Mouse (Mus musculus): ENCODE data around the gene Fam183b. TPM values are rescaled to one million over a fixed set of nuclear protein-coding genes. Genes with fewer than 3 reads are reported as not detected.
"Not testable (repeated sequence)": the region's sequence is repeated elsewhere in the genome, so short reads cannot be mapped to it uniquely, and the experiment has no call there.

The Fam183b gene
- total and polyA plus RNA-seq, 3 experiments: not detected

DNA sequence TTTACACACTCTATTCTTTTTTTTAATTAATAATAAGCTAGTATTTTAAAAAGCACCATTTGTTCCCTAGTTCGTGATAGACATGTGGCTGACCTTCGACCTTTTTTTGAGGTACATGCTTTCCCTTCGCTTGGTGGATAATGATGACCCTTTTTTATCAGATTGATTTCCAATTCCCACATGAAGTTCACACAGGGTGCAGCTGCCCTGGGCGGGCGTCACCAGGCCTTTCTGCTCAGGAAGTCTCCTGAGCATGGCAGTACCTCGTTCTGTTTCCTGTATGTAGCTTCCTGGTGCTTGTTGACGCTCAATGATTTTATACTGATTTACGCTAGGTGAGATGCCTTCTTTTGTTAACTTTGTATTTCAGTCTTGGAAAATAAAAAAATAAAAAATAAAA, 13.4 kb downstream of the Fam183b start:
- 0 out of 2 replicates have a peak, but pooled peaks cover 3% of the 10 kb centered on the region for H3K4me1 ChIP-seq (ENCODE audit: insufficient read depth, low read depth, low read length)
- no peak overlapping the region for H3K4me3 ChIP-seq (ENCODE audit: low read depth, low read length)
- H3K36me3 ChIP-seq (replicated peaks): no peaks in the 10 kb centered on the region
- TF ChIP-seq GATA1 (IDR thresholded peaks at IDR 0.05; ENCODE audit: borderline replicate concordance, low read length) (no peak), CTCF (IDR thresholded peaks at IDR 0.05; ENCODE audit: low read depth, low read length) (no peak), GATA2 (IDR thresholded peaks at IDR 0.05; ENCODE audit: borderline replicate concordance, low read depth, low read length) (no peak), POLR2AphosphoS5 (IDR thresholded peaks at IDR 0.05; ENCODE audit: insufficient replicate concordance, low read depth, low read length) (no peak), TAL1 (conservative IDR thresholded peaks at IDR 0.05; ENCODE audit: low read depth, low read length) (no peak)
- no peaks in the 10 kb centered on the region for H3K27me3 ChIP-seq (ENCODE audit: insufficient read depth, low read length)
- H3K9me3 ChIP-seq (replicated peaks): no peaks in the 10 kb centered on the region
- DNase-seq (ENCODE audit: low spot score): no peak
- ATAC-seq (ENCODE audit: extremely low read depth, insufficient number of reproducible peaks, low FRiP score, poor library complexity, severe bottlenecking): no peak

DNA sequence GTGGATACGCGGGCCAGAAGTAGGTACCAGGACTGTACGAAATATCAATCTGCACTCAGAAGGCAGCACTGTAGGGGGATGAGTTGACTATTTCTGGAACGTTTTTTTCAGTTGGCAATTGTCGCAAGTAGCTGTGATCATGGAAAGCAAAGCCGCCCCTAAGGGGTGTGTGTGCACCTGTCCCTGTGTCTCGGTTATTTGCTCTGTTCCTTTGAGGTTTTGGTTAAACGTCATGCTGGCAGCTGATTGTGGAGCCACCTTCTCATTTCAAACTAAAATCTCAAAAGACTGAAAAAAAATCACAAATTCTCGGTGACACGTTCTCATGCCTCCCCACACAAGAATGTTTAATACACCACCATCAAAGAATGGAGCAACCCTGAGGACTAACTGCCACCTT, 14.1 kb downstream of the Fam183b start:
- H3K27me3 ChIP-seq (ENCODE audit: insufficient read depth, low read length): no peaks in the 10 kb centered on the region
- ATAC-seq (ENCODE audit: extremely low read depth, insufficient number of reproducible peaks, low FRiP score, poor library complexity, severe bottlenecking): no peak
- no peak for DNase-seq (ENCODE audit: low spot score)
- H3K36me3 ChIP-seq (replicated peaks): no peaks in the 10 kb centered on the region
- no peaks in the 10 kb centered on the region for H3K9me3 ChIP-seq (replicated peaks)
- TF ChIP-seq GATA1 (IDR thresholded peaks at IDR 0.05; ENCODE audit: borderline replicate concordance, low read length) (no peak), POLR2AphosphoS5 (IDR thresholded peaks at IDR 0.05; ENCODE audit: insufficient replicate concordance, low read depth, low read length) (no peak), TAL1 (conservative IDR thresholded peaks at IDR 0.05; ENCODE audit: low read depth, low read length) (no peak), CTCF (IDR thresholded peaks at IDR 0.05; ENCODE audit: low read depth, low read length) (no peak), GATA2 (IDR thresholded peaks at IDR 0.05; ENCODE audit: borderline replicate concordance, low read depth, low read length) (no peak)
- H3K4me1 ChIP-seq (ENCODE audit: insufficient read depth, low read depth, low read length): 0 out of 2 replicates have a peak, but pooled peaks cover 3% of the 10 kb centered on the region
- no peak overlapping the region for H3K4me3 ChIP-seq (ENCODE audit: low read depth, low read length)

DNA sequence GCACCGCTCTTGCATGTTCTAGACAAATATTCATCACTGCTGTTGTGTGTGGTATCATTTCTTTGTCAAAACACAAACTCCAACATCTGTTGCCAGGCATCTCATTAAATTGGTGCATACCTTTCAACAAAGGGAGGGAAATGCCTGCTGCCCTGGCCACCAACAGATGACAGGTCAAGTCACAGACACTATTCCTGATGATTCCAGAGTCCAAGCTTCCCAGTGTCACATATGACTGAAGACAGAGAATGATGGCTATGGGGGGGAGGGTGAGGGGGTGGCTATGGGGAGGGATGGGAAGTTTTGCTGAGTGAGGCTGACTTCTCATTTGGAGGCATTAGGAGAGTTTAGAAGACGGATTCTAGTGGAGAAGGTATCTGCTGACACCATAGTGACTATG, 17.6 kb downstream of the Fam183b start:
- Histone ChIP-seq H3K4me1 (ENCODE audit: insufficient read depth, low read depth, low read length) (no peaks in the 10 kb centered on the region), H3K36me3 (replicated peaks) (no peaks in the 10 kb centered on the region), H3K27me3 (ENCODE audit: insufficient read depth, low read length) (no peaks in the 10 kb centered on the region), H3K9me3 (replicated peaks) (no peaks in the 10 kb centered on the region), H3K4me3 (ENCODE audit: low read depth, low read length) (no peak overlapping the region)
- TF ChIP-seq POLR2AphosphoS5 (IDR thresholded peaks at IDR 0.05; ENCODE audit: insufficient replicate concordance, low read depth, low read length) (no peak), GATA1 (IDR thresholded peaks at IDR 0.05; ENCODE audit: borderline replicate concordance, low read length) (no peak), TAL1 (conservative IDR thresholded peaks at IDR 0.05; ENCODE audit: low read depth, low read length) (no peak), GATA2 (IDR thresholded peaks at IDR 0.05; ENCODE audit: borderline replicate concordance, low read depth, low read length) (no peak), CTCF (IDR thresholded peaks at IDR 0.05; ENCODE audit: low read depth, low read length) (no peak)
- no peak for ATAC-seq (ENCODE audit: extremely low read depth, insufficient number of reproducible peaks, low FRiP score, poor library complexity, severe bottlenecking)
- no peak for DNase-seq (ENCODE audit: low spot score)

DNA sequence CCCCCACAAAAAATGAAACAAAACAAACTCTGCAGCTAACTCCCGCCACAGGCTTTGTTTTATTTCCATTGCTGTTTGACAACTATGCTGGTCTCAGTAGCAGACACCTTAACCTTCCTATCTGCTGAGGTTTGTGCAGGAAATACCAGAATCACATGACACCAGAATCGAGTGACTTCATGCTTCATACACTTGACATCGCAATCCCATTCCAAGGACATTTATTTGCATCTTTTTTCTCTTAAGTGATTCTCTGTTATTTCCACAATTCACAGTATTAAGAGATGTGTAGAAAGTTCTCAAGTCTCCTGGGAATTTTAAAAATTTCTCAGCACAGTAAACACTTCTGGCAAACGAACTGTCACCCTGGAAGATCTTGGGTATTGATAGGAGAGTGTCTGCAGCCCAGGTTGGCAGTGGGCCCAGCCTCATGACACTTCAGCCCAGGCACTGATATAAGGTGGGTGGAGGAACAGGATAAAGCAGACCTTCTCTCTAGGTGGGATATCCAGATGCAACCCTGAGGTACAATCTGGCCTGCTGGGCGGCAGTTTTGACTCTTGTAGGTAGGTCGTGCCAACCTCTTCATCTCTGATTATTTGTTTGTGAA, 19.2 kb downstream of the Fam183b start, which contains the start of gene Olfr314:
Gene Olfr314, plus strand, starts transcription at position 473 of the 610 bp plus-strand sequence.
- no peak for ATAC-seq (ENCODE audit: extremely low read depth, insufficient number of reproducible peaks, low FRiP score, poor library complexity, severe bottlenecking)
- H3K27me3 ChIP-seq (ENCODE audit: insufficient read depth, low read length): peaks cover 6% of the 10 kb centered on the region; the same call in 1 of the 2 replicates
- no peak for DNase-seq (ENCODE audit: low spot score)
- H3K4me3 ChIP-seq (ENCODE audit: low read depth, low read length): no peak within 1 kb of the TSS
- no peaks in the 10 kb centered on the region for H3K36me3 ChIP-seq (replicated peaks)
- no peaks in the 10 kb centered on the region for H3K4me1 ChIP-seq (ENCODE audit: insufficient read depth, low read depth, low read length)
- no peaks in the 10 kb centered on the region for H3K9me3 ChIP-seq (replicated peaks)
- TF ChIP-seq GATA2 (IDR thresholded peaks at IDR 0.05; ENCODE audit: borderline replicate concordance, low read depth, low read length): no peak
- no peak for TF ChIP-seq GATA1 (IDR thresholded peaks at IDR 0.05; ENCODE audit: borderline replicate concordance, low read length)
- TF ChIP-seq CTCF (IDR thresholded peaks at IDR 0.05; ENCODE audit: low read depth, low read length): no peak
- TF ChIP-seq TAL1 (conservative IDR thresholded peaks at IDR 0.05; ENCODE audit: low read depth, low read length): no peak

DNA sequence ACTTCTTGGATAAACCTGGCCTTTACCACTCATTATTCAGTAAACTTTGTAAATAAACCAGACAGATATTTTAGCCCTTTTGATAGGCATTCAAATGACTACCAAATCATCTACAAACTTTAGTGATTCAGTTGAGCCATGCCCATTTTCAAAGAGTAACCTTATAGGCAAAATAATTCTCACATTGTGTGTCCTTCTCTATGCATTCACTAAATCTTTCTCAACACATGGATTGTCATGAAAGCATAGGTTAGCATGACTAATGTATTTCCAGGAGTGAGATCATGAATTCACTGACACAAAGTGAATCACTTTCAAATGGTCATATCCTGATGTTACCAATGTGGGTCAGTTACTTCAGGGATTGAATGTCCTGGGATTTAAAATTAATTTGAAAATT, 28.9 kb downstream of the Fam183b start, which contains the start of gene Olfr315:
Gene Olfr315, plus strand, starts transcription at position 301 of the 400 bp plus-strand sequence.
- TF ChIP-seq POLR2AphosphoS5 (IDR thresholded peaks at IDR 0.05; ENCODE audit: insufficient replicate concordance, low read depth, low read length): no peak
- Histone ChIP-seq H3K4me1 (ENCODE audit: insufficient read depth, low read depth, low read length) (no peaks in the 10 kb centered on the region), H3K27me3 (ENCODE audit: insufficient read depth, low read length) (peaks cover 2% of the 10 kb centered on the region; the same call in 1 of the 2 replicates), H3K36me3 (replicated peaks) (no peaks in the 10 kb centered on the region), H3K9me3 (replicated peaks) (no peaks in the 10 kb centered on the region), H3K4me3 (ENCODE audit: low read depth, low read length) (no peak within 1 kb of the TSS)
- ATAC-seq (ENCODE audit: extremely low read depth, insufficient number of reproducible peaks, low FRiP score, poor library complexity, severe bottlenecking) (no peak), DNase-seq (ENCODE audit: low spot score) (no peak)

DNA sequence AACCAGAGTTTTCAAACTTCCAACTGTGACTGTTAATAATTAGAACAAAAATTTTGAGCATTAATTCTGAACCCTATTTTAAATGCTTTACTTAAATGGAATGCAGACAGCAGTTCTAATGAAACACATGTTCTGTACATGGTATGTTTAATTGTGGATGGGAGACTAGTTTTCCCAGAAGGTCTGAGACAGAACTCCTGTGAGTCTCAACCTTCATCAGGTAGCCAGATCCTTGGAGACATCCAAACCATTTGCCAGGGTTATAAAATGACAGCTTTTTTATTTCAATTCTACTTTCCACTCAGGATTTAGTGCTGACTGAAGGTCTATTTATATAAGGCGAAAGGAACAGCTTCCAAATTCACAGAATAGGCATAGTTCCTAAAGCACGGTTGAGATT, 49.3 kb downstream of the Fam183b start, which contains the start of gene Olfr316:
Gene Olfr316, plus strand, starts transcription at position 301 of the 400 bp plus-strand sequence.
- Histone ChIP-seq H3K9me3 (replicated peaks) (no peaks in the 10 kb centered on the region), H3K27me3 (ENCODE audit: insufficient read depth, low read length) (no peaks in the 10 kb centered on the region), H3K36me3 (replicated peaks) (no peaks in the 10 kb centered on the region), H3K4me1 (ENCODE audit: insufficient read depth, low read depth, low read length) (no peaks in the 10 kb centered on the region), H3K4me3 (ENCODE audit: low read depth, low read length) (no peak within 1 kb of the TSS)
- no peak for TF ChIP-seq TAL1 (conservative IDR thresholded peaks at IDR 0.05; ENCODE audit: low read depth, low read length)
- TF ChIP-seq CTCF (IDR thresholded peaks at IDR 0.05; ENCODE audit: low read depth, low read length): no peak
- no peak for TF ChIP-seq GATA1 (IDR thresholded peaks at IDR 0.05; ENCODE audit: borderline replicate concordance, low read length)
- no peak for TF ChIP-seq GATA2 (IDR thresholded peaks at IDR 0.05; ENCODE audit: borderline replicate concordance, low read depth, low read length)
- no peak for TF ChIP-seq POLR2AphosphoS5 (IDR thresholded peaks at IDR 0.05; ENCODE audit: insufficient replicate concordance, low read depth, low read length)
- DNase-seq (ENCODE audit: low spot score): no peak
- ATAC-seq (ENCODE audit: extremely low read depth, insufficient number of reproducible peaks, low FRiP score, poor library complexity, severe bottlenecking): no peak

DNA sequence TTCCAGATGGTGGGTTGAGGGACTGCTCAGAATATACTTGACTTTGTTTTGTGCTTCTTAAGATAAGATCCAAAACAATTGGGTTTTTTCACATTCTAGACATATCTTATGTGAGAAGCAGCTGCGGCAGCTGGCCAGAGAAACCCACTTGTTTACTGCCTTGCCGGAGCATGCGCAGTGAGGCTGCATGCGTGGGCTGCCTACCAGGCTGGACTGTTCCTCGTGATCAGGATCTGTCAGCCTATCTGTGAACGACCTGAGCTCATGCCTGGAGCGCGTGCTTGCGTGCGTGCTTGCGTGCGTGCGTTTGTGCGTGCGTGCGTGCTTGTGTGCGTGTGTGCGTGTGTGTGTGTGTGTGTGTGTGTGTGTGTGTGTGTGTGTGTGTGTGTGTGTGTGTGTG, 50.7 kb downstream of the Fam183b start:
- H3K27me3 ChIP-seq (ENCODE audit: insufficient read depth, low read length); H3K9me3 ChIP-seq (replicated peaks); H3K4me1 ChIP-seq (ENCODE audit: insufficient read depth, low read depth, low read length); H3K36me3 ChIP-seq (replicated peaks); DNase-seq (ENCODE audit: low spot score); ATAC-seq (ENCODE audit: extremely low read depth, insufficient number of reproducible peaks, low FRiP score, poor library complexity, severe bottlenecking); H3K4me3 ChIP-seq (ENCODE audit: low read depth, low read length): not testable (repeated sequence)
